Mouse (Mus musculus): ENCODE measurements around the gene Trpm5.

The Trpm5 gene

DNA sequence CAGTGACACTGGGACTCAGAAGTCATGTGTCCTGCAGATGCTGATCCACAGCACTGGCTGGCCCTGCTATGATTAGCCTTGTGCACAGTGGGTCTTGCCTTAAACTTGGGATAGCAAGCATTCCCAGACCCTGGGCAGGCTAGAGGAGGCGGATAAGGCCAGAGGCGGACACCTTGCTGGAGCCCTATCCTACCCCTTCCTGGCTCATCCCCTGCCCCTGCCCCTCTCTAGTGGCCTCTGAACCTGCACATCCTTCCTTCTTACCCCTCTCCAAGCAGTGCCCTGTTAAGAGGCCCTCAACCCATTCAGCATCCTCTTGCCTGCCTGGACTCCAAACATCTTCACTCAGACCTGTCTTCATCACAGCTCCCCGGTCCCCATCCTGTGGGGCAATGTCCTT lies 53.9 kb downstream of the Trpm5 start:
- DNase-seq (ENCODE audit: low spot score in 2 of 2): no peak

DNA sequence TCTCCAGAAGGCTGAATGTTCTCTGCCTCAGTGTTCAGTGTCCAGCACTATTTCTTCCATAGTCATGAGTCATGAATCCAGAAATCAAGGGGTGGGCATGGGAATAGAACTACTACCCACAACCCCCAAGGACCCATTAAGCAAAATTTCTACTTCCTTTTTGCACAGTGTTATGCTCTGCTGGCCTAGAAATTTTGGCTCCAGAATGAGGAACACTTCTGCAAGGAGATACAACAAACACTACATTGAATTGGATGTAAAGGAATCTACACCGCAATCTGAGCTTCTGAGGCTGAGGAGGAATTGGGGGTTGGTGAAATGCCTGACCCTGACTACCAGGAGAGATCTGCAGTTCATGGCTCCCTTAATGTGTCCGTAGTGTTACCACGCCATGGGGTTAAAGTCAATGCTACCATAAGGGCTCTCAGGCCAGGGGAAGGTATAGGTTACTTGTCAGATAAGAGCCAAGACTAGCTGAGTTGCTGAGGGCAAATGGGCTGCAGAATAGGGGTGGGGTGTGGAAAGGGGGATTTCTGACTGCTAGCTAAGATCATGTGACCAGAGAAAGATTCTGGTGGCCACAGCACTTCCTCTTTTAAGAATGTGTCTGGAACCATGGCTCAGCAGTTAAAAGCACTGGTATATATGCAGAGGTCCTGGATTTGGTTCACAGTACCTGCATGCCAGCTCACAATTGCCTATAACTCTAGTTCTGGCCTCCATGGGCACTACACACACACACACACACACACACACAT lies 56.1 kb downstream of the Trpm5 start:
- DNase-seq (ENCODE audit: low spot score in 2 of 2): no peak

DNA sequence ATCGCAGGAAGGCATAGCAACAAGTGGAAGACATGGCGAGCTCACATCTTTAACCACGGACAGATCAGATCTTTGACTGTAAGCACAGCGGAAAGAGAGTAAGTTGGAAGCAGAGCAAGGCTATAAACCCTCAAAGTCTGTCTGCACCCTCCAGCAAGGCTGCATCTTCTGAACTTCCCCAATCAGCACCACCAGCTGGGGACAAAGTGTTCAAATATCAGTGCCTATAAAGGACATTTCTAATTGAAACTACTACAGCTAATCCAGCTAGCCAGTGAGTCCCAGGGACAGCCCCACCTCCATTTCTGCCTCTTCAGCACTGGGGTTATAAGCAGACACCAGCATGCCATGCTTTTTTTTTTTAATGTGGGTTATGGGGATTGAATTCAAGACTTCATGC lies 57.1 kb downstream of the Trpm5 start:
- DNase-seq (ENCODE audit: low spot score in 2 of 2): no peak

DNA sequence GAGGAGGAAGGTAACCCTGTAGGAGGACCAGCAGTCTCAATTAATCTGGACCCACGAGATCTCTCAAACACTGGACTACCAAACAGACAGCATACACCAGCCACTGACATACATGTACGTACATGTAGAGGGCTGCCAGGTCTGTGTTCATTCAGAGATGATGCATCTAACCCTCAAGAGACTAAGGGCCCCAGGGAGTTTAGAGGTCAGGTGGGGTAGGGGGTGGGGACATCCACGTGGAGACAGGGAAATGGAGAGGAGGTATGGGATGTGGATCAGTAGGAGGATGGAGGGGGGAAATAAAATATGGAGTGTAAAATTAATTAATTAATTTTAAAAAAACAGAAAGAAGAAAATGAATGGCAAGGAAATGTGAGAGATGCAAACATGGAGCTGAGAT lies 57.7 kb downstream of the Trpm5 start:
- DNase-seq (ENCODE audit: low spot score in 2 of 2): no peak

DNA sequence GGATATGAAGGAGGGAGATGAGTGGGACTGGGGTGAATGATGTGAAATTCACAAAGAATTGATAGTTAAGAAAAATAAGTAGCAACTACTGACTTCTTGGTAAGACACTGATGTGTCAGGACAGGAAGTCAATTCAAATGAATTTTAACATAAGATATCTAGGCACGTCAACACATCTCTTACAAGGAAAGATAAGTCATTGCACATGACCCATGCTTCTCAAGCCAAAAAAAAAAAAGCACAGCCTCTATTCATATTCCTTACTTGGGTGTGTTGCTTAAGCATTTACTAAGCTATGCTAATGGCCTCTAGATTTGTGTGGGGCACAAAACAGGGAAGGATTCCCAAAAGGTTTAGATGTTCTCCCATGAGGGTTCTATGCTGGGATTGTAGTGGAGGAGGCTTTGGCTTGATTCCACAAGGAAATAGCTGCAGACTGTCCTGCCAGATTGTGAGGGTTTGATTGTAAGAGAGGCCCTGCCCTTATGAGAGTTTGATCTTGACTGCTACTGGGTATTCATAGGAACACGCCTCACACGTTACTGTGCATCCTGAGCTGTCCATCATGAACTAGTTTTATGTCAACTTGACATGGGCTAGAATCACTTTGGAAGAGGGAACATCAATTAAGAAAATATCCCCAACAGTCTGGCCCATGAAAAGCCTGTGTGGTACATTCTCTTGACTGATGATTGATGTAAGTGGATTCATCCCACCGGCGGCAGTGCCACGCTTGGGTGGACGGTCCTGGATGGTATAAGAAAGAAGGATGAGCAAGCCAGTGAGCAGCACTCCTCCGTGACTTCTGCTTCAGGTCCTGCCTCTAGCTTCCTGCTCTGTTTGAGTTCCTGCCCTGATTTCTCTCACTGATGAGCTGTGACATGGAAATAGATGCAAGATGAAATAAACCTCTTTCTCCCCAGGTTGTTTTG lies 59.7 kb downstream of the Trpm5 start:
- DNase-seq (ENCODE audit: low spot score in 2 of 2): no peak

DNA sequence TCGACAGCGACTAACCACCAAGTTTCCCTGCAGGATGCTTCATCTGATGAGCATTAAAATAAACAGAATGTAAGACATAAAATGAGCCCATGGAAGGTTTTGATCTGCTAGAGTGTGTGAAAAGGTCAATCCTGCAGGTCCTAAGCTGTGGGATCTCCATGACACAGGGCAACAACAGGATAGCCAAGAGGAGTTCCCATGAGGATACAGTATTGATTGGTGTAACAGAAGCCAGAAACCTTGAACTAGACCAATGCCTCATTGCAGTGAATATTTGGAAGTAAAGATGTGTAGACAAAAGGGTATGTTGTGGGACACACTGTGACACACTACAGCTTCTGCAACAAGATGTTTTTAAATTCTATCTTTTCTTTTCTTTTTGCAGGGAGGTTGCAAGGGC lies 60.3 kb downstream of the Trpm5 start:
- no peak for DNase-seq (ENCODE audit: low spot score in 2 of 2)

- no peak for DNase-seq (ENCODE audit: low spot score in 2 of 2)
Observed at GRCm38 (mm10) chr7:143033581-143033980, 60.9 kb downstream of the Trpm5 start.

DNA sequence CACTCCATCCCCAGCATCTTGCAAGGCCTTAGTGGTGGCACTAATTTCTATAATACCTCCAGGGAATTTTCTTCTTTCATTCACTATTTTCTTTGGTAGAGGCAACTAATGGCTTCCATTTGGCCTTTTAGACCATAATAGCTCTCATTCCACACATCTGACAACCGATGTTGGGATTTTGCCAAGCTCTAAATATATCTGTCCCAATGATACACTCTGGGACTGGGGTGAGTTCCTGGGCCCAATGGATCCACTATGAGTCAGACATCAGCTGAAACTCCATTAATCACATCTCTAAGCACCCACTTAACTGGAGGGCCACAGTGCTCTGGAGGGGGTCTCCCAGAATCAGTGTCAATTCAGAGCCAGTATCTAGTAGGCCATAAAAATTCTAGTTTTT lies 62.6 kb downstream of the Trpm5 start:
- no peak for DNase-seq (ENCODE audit: low spot score in 2 of 2)

- no peak for DNase-seq (ENCODE audit: low spot score in 2 of 2)
Observed at GRCm38 (mm10) chr7:143027196-143027595, 67.2 kb downstream of the Trpm5 start.

DNA sequence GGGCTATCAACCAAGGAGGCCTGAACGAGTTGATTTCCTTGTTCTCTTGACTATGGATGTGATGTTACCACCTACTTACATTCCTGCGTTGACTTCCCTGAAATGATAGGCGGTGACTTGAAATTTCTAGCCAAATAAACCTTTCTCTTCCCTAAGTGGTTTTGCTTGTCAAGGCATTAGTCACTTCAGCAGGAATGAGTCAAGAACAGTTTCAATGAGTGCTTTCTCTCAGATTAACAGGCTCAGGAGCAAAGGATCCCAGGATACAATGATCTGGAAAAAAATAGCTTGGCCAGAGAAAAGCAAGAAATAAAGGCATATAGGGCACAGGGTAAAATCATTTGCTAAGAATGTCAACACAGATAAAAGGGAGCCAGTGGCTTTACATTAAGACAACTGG lies 68.9 kb downstream of the Trpm5 start:
- DNase-seq (ENCODE audit: low spot score in 2 of 2): no peak

GRCm38 (mm10) chr7:143024293-143024692 lies 70.1 kb downstream of the Trpm5 start:
- DNase-seq (ENCODE audit: low spot score in 2 of 2): no peak

DNA sequence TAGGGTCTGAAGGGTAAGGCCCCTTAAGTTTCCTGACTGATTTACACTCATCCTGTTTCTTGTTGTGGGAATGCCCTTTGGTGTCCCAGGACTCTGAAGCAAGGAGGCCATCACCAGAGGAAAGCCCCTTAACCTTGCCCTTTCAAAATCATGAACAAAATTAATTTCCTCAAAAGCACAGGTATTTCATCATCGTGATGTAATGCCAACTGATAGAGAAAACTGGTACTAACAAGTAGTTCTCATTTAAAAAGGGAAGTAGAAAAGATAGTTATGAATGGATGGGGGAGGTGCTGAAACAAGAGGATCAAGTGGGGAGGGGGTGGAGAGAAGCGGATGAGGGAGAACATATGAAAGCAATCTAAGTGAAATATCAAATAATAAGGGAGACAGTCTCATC lies 70.9 kb downstream of the Trpm5 start:
- DNase-seq (ENCODE audit: low spot score in 2 of 2): no peak

DNA sequence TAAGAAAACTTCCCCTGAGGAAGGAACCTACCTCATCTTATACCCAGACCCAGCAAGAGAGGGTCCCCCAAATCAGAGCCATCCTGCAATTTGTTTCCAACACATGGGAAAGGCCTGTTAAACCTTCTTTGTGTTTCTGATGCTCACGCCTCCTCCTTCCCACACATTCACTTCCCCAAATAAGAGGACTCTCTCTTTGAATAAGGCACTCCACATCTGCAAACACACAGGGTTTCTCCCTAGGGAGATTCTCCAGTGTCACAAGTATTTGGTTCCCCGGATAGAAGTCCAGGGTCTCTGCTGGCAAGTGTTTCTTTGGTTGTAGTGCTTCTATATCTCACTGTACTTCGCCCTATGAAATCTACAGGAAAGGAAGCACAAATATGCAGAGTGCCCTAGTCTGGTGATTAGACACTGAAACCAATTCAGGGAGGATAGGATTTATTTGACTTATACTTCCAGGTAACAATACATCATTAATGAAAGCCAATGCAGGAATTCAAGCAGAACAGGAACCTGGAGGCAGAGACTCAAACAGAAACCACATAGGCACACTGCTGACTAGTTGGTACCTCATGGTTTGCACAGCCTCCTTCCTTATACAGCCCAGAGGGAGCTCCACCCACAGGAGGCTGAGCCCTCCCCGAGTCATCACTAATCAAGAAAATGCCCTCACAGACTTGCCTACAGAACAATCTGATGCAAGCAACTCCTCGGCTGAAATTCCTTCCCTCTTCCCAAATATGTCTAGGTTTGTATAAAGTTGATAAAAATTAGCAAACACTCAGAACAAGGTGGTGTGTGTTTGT lies 72.9 kb downstream of the Trpm5 start:
- no peak for DNase-seq (ENCODE audit: low spot score in 2 of 2)

DNA sequence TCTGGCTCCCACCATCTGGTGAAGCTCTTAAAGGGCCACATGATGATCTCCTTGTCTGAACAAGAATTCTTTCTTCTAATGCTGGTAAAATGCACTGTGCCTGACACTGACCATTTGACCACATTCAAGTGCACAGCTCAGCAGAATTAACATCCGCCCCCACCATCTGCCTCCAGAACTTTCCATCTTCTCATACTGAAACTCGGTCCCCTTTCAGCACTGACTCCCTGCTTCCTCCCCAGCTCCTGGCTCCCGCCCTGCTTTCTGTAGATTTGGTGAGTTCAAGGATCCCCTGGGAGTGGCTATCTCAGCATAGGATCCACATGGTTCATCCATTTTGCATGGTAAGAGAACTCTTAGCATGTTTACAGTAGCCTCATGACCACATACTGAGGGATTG lies 73.7 kb downstream of the Trpm5 start:
- DNase-seq (ENCODE audit: low spot score in 2 of 2): no peak

- DNase-seq (ENCODE audit: low spot score in 2 of 2): no peak
Observed at GRCm38 (mm10) chr7:143020040-143020439, 74.4 kb downstream of the Trpm5 start.

Measured in urinary bladder, postnatal 4 days (tissue).